Mouse (Mus musculus) erythroblast, embryonic 14.5 days (primary cell): Measurements from ENCODE around the gene Samd4. TPM values are rescaled to one million over a fixed set of nuclear protein-coding genes. Genes with fewer than 3 reads are reported as not detected.
"Not testable (repeated sequence)": the region's sequence is repeated elsewhere in the genome, so short reads cannot be mapped to it uniquely, and the experiment has no call there.

ENCODE experiments used
- H3K27me3 ChIP-seq: 2 replicates; pipeline ENCODE4 v1.6.1; 2012; ENCODE audit warnings: inconsistent platforms; ENCODE audit not compliant: control insufficient read depth
- H3K36me3 ChIP-seq: 2 replicates; pipeline ENCODE4 v1.6.1; 2012; ENCODE audit warnings: mild to moderate bottlenecking, inconsistent platforms; ENCODE audit not compliant: control insufficient read depth
- H3K4me1 ChIP-seq: 2 replicates; pipeline ENCODE4 v1.6.1; 2012; ENCODE audit warnings: inconsistent platforms; ENCODE audit not compliant: control insufficient read depth
- H3K4me3 ChIP-seq: replicated peaks from 2 replicates; pipeline ENCODE3; 2012; ENCODE audit warnings: moderate library complexity, mild to moderate bottlenecking, inconsistent platforms
- H3K9me3 ChIP-seq: 2 replicates; pipeline ENCODE4 v1.6.1; 2012; ENCODE audit warnings: low read length, inconsistent platforms, mixed read lengths; ENCODE audit not compliant: control insufficient read depth
- GATA1 ChIP-seq: IDR thresholded peaks from 2 replicates; pipeline ENCODE4 v1.6.1; 2012; ENCODE audit warnings: low read length, inconsistent platforms, mixed read lengths
- TAL1 ChIP-seq: IDR thresholded peaks from 3 replicates; pipeline ENCODE4 v1.6.1; 2012; ENCODE audit warnings: low read length, inconsistent platforms, mixed read lengths
- polyA plus RNA-seq: library from polyadenylated mRNA; stranded (reverse); fragments of >175 nt; gene quantifications from 2 replicates; pipeline ENCODE4 v1.2.3, GENCODE M21; 2012

The Samd4 gene
- polyA plus RNA-seq, 1 experiment, result 0.14 TPM

DNA sequence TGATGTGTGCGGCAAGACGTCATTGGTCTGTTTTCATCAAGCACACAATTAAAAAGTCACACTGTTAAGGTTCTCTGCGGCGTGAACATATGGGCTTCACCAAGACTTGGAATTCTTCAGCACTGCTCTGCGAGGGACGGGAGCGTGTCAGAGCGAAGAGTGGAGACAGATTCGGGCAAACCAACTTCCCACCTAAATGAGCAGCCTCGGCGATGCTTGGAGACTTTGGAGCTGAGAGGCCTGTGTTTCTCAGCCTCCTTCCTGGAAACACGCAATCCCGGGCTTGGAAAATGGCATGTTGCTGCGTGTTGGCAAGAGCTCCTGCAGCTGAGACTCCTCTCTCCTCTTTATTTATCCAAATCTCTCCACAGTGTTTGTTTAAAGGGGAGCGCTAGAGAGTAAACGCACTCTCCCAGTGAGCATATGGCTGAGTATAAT, 210.7 kb downstream of the Samd4 start:
- peaks cover 6% of the 10 kb centered on the region for H3K4me1 ChIP-seq
- H3K27me3 ChIP-seq, result no peaks in the 10 kb centered on the region
- H3K4me3 ChIP-seq, result no peak overlapping the region
- no peaks in the 10 kb centered on the region for H3K9me3 ChIP-seq
- TF ChIP-seq GATA1 (no peak), TAL1 (no peak)
- H3K36me3 ChIP-seq, result no peaks in the 10 kb centered on the region

DNA sequence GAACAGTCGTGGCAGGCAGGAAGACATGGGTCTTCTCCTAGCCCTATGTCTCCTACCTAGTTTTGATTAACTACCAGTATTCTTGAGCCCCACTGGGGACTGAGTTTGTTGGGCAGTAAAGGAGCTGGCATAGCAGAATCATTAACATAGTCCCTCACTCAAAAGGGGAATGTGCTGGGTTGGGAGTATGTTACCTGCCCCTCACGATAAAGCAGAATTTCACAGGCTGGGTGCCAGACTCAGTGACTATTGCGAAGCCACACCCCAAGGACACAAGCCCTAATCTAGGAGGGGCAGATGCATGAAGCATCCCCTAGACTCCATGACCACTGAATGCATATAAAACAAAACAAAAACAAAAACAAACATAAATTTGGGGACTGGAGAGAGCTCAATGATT, 212.4 kb downstream of the Samd4 start:
- H3K9me3 ChIP-seq, result no peaks in the 10 kb centered on the region
- H3K36me3 ChIP-seq, result no peaks in the 10 kb centered on the region
- no peaks in the 10 kb centered on the region for H3K4me1 ChIP-seq
- TF ChIP-seq GATA1, result no peak
- TF ChIP-seq TAL1, result no peak
- H3K4me3 ChIP-seq, result no peak overlapping the region
- no peaks in the 10 kb centered on the region for H3K27me3 ChIP-seq

DNA sequence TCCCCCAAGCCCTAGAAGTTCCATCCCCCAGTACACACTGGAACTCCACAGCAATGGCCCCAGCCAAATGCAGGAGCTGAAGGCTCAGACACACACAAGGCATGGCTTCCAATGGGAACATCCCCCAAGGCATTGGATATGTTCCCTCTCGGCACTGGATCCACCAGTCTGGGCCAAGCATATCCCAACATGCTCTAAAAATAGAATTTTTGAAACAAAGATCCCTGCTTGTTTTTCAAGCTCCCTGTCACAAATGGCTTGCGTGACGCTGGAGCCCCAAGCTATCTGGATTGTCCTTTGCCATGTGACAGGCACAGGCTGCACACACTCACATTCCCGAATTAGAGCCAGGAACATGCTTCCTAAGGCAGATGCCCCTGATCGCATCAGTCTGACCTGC, 213.7 kb downstream of the Samd4 start:
- no peaks in the 10 kb centered on the region for H3K9me3 ChIP-seq
- H3K27me3 ChIP-seq, result no peaks in the 10 kb centered on the region
- H3K36me3 ChIP-seq, result no peaks in the 10 kb centered on the region
- TF ChIP-seq TAL1 (no peak), GATA1 (no peak)
- H3K4me1 ChIP-seq, result no peaks in the 10 kb centered on the region; the same call in 1 of the 2 replicates
- no peak overlapping the region for H3K4me3 ChIP-seq

DNA sequence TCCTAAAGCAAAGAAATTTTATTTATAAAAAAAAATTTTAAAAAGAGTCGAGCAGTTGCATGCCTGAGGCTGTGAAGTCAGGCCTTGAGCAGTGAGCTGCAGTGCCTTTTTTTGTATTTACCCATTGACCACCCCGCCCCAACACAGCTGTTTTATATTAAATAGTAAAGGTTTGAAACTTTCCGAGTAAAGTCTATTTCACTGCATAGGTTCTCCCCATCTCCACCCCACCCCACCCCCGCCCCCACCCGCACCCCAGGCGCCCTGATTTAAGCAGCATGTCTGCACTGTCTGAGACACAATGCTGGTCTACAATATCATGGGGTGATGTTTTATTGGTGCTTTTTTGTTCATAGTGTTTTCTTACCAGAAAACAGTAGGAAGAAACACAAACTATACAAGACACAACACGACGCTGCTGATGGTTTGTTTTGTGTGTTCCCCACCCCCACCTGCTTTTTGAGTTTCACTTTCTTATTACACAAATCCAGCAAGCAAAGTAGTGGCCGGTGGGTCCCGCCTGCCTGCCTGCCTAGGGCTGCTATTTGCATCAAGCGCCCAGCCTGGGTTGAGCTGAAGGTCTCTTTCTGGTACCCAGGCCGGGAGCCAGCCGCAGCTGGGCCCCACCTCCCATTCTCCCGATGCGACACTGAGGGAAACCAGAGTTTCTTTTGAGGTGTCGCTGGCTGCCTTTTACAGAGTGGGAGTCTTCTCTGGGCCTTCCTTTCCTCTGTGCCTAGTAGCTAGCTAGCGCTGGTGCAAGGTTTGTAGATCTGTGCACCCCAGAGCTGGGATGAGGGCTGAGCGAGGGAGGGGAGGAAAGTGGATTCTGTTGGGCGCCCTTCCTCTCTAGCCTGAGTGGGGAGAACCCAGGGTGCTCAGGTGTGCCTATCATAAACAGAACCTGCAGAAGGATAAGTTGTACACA, 221.9 kb downstream of the Samd4 start:
- Histone ChIP-seq H3K36me3 (no peaks in the 10 kb centered on the region), H3K27me3 (no peaks in the 10 kb centered on the region), H3K4me1 (no peaks in the 10 kb centered on the region; the same call in 1 of the 2 replicates), H3K4me3 (no peak overlapping the region), H3K9me3 (no peaks in the 10 kb centered on the region)
- TF ChIP-seq TAL1 (no peak), GATA1 (no peak)

DNA sequence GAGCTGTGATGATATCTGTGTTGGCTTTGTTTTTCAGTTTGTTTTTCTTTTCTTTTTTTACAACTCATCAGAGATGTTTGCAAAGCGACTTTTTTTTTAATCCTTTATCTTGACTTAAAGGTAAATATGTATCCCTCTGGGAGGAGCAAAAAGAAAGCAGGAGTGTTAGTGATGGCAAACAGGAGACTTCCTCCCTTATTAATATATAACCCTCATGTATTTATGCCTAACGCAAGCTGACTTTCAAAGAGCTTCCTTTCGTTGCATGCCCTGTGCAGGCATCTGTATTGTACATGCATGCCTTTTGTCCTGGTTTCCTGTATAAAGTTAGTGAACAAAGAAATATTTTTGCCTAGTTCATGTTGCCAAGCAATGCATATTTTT, 222.5 kb downstream of the Samd4 start:
- Histone ChIP-seq H3K4me1 (no peaks in the 10 kb centered on the region; the same call in 1 of the 2 replicates), H3K27me3 (no peaks in the 10 kb centered on the region), H3K36me3 (no peaks in the 10 kb centered on the region), H3K4me3 (no peak overlapping the region), H3K9me3 (no peaks in the 10 kb centered on the region)
- TF ChIP-seq GATA1 (no peak), TAL1 (no peak)

DNA sequence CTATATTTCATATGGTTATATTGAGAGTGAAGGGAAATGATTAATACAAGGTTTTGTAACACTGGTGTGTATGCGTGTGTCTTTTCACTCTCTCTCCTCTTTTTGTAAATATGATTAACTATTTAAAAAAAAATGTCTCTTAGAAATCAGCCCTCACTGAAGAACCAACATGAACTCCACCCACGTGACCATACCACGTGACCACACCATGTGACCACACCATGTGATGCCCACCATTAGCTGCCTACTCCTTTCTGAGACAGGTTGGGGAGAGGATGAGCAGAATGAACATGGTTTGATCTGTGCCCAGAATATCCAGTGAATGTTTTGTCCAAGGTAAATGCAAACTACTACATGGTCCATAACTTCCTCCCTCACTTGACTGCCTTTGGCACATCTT, 223.1 kb downstream of the Samd4 start:
- TF ChIP-seq TAL1 (no peak), GATA1 (no peak)
- H3K4me1 ChIP-seq, result no peaks in the 10 kb centered on the region; the same call in 1 of the 2 replicates
- no peaks in the 10 kb centered on the region for H3K27me3 ChIP-seq
- no peaks in the 10 kb centered on the region for H3K36me3 ChIP-seq
- no peaks in the 10 kb centered on the region for H3K9me3 ChIP-seq
- H3K4me3 ChIP-seq, result no peak overlapping the region

DNA sequence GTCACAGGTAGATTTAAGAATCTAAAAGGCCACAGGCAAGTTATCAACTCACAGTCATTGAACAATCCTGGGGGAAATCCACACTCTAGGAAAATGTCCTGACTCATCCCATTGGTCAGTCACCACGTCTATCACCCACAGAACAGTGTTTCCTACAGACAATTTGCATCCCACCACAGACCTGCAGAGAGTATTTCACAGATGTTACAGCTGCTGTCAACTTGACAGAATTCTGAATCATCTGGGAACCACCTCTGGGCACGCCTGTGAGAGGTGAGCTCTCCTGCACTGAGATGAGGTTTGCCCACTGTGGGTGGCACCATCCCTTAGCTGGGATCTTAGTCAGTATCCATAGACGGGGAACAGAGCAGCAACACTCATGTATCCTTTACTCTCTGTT, 224.8 kb downstream of the Samd4 start:
- Histone ChIP-seq H3K9me3 (no peaks in the 10 kb centered on the region), H3K4me1 (no peaks in the 10 kb centered on the region), H3K36me3 (no peaks in the 10 kb centered on the region), H3K27me3 (no peaks in the 10 kb centered on the region), H3K4me3 (no peak overlapping the region)
- TF ChIP-seq TAL1 (no peak), GATA1 (no peak)

DNA sequence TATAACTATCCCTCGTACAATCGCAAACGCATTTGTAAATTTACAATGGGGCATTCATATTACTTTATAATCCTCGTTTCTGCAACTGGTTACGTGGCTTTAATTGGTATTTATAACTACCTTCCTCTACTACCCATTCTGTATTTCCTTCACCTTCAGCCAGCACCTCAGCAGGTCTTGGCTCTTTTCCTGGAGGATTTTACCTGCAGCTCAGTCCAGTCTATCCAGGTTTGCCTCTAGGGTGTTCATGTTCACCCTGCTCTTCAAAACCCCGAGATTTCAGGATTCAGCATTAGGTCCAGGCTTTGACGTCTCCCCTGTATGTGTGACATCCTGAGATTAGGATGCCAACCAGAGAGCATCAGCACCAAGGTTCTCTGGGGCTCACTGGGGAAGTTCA, 227.7 kb downstream of the Samd4 start:
- not testable (repeated sequence) for H3K9me3 ChIP-seq, H3K4me3 ChIP-seq, H3K27me3 ChIP-seq, H3K36me3 ChIP-seq, H3K4me1 ChIP-seq

DNA sequence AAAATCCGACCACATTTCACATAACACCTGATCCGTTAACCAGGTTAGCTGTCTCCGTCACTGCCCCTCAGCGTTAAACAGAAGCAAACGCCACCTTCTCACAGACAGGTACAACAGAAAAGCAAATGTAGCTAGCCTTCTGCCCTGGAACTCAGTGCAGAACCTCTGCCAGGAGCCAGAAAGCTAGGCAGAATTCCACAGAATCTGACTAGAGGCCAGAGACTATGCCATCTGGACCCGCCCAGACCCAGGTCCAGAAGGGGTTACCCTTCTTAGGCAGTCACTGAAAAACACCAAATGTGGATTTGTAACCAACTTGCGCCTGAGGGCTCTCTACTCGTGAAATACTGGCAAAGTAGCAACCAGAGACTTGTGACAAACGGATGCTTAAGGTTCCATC, 228.7 kb downstream of the Samd4 start:
- Histone ChIP-seq H3K9me3 (peaks cover 3% of the 10 kb centered on the region; the same call in 1 of the 2 replicates), H3K4me1 (peaks cover 12% of the 10 kb centered on the region), H3K4me3 (no peak overlapping the region), H3K27me3 (no peaks in the 10 kb centered on the region; the same call in 1 of the 2 replicates), H3K36me3 (no peaks in the 10 kb centered on the region)
- TF ChIP-seq GATA1, result no peak
- TF ChIP-seq TAL1, result no peak
